Mouse (Mus musculus) cerebellum, adult 11-12 months (tissue): ENCODE measurements at regions not wholly inside any gene's neighbourhood (a gene's known extent, or its start where the extent isn't known, plus 50 kb on each side); places are given as distances from the start of the nearest gene placed in this dataset.

ENCODE experiments used
- DNase-seq: peaks from one replicate; pipeline ENCODE4 v3.0.0; 2022

DNA sequence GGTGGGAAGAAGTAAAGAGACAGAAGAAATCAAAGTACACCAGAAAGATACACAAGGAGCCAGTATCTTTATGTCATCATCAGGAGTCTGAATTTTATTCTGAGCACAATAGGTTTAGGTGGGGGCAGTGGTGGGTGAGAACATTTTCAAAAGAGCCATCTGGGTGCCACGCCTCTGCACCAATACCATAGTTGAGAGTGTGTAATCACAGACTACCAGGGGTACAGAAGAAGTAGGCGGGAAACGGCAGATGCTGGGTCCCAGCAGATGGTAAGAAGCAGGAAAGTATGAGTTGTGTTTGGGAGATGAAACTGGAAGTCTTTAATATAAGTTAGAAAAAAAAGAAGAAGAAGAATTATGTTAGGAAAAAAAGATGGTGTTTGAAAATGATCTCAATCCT is 682.7 kb upstream of the Pou3f3 start:
- no peak for DNase-seq

GRCm38 (mm10) chr1:42018966-42019365 is 676.6 kb upstream of the Pou3f3 start:
- DNase-seq, result no peak

DNA sequence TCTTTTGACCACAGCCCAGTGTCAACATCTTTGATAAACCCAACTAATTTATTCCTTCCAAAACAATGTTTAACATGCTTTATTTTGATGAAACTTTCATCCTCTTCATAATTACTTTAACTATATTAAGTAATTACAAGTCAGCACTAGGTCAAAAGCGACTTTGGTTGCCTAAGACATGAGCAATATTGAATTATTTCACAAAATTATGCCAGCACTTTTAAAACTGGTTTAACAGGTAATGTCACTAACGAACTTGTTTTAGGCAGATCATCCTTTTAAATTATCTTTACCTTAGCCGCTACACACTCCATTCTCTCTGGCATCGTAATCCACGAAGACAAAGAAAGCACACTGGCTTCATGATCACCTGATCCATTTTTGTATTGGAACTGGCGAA is 669.8 kb upstream of the Pou3f3 start:
- DNase-seq, result no peak

GRCm38 (mm10) chr1:42026423-42026822 is 669.1 kb upstream of the Pou3f3 start:
- DNase-seq, result no peak

DNA sequence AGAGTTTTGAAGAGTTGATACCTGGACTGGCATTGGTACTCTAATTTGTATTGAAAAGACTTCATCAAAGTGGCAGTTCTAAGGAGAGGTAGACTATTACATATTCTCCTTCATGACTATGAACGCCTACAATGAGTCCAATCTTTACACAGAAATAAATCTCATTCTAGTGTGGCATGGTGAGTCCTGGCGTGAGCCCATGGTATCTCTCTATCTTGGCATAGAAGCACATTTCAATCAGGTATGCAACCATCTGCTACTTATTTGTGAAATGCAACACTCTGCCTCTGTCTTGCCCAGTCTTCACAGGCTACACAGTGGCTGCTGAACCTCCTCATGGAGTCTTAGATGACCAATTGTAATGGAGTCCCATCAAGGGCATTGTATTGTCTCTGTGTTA is 661.8 kb upstream of the Pou3f3 start:
- DNase-seq, result no peak

- no peak for DNase-seq
Observed at GRCm38 (mm10) chr1:42035371-42035770, 660.2 kb upstream of the Pou3f3 start.

GRCm38 (mm10) chr1:42041544-42041943 is 654.0 kb upstream of the Pou3f3 start:
- no peak for DNase-seq

GRCm38 (mm10) chr1:42058494-42058893 is 637.1 kb upstream of the Pou3f3 start:
- no peak for DNase-seq

- DNase-seq, result no peak
Observed at GRCm38 (mm10) chr1:42070064-42070463, 625.5 kb upstream of the Pou3f3 start.

DNA sequence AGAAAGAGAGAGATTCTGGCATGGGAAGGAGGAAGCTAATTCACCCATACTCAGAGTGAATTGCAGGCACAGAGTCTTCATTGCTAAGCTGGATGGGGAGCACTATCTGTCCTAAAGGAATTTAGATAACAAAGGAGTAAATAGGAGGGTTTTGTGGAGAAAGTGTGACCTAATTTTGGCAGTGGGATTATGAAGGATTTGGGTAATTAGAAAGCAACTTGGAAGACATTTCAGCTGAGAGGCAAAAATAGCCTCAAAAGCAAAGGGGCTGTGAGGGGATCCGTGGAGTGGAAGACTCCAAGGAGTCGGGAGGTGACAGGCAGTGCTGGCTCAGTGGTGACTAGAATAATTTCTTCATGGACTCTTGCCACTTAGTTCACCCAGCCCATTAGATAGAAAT is 599.5 kb upstream of the Pou3f3 start:
- no peak for DNase-seq

DNA sequence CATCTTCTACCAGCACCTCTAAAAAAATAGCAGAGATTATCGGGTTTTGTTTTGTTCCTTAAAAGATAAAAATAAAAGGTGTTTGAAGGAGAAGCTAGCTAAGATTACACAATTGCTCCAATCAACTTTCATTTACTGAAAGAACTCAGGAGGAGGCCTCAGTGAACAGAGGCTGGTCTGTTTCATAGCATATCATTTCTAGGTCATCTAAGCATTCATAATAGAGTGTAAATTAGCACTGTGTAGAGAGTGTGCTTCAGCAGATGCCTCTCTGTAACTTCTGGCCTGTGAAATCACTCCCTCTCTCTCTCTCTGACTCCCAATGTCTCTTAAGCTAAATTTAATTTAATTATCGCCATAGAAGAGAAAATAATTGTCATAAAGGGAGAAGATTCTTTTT is 597.0 kb upstream of the Pou3f3 start:
- no peak for DNase-seq

GRCm38 (mm10) chr1:42107521-42107920 is 588.0 kb upstream of the Pou3f3 start:
- DNase-seq, result no peak

DNA sequence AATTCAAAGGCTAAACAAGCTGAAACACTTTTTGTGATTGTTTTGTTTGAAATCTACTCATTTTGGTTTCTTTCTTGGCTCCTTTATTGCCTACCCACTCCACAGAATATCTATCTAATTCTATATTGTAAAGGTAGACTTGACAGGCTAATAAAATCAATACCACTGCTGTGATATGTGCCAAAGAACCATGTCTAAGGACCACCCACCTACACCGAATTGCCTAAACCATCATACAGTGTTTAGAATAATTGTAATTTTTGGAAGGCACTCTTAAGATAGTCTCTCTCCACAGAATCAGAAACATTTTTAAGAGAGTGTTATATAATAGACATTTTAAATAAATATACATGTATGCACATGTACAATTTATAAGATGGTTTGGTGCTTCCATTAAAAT is 587.6 kb upstream of the Pou3f3 start:
- no peak for DNase-seq

DNA sequence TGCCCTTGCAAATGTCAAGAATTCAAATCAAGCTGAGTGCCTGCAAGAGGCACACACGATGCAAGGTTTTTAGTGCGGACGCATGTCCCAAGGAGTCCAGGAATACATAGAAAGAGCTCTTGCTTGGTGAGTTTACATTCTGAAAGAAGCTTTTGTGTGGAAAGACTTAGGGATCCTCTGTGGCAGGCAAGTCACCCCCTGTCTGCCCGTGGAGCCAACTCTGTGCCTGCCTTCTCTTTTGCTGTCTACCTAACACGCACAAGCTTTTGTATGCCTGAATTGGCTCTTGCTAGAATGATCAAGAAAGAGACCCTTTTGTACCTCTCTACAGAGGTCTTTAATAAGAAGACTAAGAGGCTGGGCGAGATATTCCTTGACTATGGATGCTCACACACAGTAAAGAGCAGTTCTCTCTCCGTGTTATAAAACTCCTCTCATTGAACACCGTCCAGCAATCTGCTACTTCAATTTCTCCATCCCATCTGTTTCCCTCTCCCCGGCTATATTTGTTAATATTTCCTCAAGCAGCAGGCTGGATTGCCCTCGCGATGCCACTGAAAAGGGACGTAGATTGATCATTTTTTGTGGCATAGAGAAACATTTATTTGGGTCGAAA is 543.3 kb upstream of the Pou3f3 start:
- DNase-seq, result no peak

DNA sequence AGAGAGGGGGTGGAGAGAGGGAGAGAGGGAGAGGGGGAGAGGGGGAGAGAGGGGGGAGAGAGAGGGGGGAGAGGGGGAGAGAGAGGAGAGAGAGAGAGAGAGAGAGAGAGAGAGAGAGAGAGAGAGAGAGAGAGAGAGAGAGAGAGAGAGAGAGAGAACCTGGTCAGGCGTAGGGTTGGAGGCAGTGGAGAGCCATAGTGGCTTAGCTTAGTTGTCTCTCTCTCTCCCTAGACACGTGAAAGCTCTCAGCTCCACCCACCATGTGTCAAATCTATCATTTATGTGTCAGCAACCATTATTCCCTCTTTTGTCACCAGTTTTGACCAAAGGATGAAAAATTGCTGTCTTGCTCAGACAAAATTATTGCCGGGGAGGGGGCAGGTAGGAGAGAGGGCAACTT is 542.7 kb upstream of the Pou3f3 start:
- DNase-seq, result no peak

DNA sequence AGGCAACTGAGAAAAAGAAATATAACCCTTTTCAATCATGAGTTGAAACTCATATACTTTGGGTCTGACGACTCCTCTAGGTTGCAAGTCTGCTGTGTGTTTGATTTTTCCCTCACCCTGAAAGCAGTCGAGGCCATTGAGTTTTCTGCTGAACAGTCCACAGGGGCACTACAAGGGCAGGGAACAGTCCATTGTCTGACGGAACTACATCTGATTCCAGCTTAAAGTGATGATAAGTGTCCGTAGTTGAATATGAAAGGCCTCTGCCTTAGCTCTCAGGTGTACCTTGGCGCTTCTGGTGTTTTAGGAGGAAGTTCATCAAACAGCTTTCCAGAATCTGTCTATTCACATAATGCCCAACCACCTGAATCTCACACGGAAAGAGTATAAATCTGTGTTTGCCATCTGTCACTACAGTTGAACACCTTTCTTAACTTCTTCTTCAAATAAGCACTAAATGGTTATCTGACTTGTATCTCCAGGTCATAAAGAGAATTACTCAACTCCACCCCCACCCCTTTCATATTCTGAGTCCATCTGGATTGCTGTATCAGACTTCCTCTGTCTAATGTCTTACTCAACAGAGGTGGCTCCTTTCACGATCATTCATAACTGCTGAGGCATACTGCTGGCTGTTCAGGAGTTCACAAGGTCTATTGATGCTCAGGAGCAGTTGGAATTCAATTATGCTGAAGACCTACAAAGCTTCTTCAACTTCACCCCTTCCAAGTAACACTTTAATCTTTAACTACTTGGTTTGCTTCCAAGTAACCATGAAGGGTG is 527.6 kb upstream of the Pou3f3 start:
- DNase-seq, result no peak

DNA sequence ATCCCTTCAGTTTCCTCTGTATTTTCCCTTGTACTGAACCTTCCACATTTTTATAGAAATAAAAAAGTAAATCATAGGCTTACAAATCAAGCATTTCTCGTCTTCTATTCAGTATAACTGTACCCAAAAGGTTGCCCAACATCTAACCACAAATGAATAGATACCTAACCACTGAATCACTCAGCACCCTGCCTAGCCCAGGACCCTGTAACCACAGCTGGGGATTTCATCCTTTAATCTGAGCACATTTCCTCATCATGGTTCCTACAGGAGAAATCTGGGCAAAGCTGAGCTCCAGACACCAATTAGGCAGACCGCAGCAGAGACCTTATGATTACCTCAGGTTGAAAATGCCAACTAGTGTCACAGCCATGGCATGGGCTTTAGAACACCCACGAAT is 526.1 kb upstream of the Pou3f3 start:
- no peak for DNase-seq

- no peak for DNase-seq
Observed at GRCm38 (mm10) chr1:42186295-42186694, 509.3 kb upstream of the Pou3f3 start.

DNA sequence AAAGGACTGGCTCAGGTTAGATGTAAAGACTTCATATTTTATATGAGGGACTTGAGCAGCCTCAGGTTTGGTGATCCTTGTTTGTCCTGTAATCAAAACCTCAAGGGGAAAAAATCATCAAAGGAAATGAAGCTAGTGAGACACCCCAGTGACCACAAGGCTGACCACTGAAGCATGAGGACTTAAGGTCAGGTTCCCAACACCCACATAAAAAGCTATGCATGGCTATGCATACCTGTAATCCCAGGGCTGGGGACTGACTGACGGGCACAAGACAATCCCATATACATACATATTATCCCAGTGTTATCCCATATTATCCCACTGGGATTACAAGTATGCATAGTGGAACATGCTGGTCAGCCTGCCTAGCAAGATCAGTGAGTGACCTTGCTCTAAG is 467.5 kb upstream of the Pou3f3 start:
- no peak for DNase-seq

DNA sequence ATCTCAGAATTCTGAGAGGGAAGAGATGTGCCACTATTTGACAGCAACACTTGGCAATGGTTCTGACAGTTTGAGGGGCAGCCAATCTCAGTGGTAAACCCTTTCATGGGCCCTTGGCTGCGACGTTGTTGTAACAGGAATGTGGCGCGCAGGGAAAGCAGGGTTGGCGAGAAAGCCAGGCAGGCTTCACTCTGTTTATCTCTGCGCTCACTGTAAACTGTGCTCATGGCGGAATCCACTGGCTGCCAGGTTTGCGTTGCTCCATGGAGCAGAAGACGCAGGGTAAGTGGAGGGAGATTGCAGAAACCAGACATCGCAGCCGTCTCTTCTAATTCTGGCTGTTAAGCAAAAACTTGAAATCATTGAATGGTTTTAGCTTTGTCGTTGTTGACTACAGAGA is 465.9 kb upstream of the Pou3f3 start:
- DNase-seq, result no peak

DNA sequence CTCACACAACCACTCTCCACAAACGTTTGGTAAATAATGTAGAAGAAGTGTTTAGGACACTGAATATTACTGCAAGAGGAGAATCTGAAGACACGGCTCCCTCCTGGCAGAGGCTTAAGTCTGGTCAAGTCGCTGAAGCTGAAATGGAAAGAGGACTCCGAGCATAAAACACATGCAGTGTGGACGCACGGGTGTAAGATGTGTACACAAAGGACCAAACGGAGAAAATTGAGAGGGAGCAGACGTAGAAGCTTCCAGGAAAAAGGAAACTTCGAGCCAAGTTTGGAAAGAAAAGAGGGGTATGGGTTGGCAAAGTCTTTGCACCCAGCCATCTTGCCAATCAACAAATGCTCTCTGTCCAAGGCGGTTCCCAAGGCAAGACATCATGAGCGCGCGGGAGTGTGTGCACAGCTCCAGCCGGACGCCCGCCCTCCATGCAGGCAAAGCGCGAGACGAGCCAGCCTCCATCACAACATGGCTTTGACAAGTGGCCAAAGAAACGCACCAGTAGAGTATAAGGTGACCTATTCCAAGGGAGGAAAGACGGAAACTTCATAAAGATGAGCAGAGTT is 465.0 kb upstream of the Pou3f3 start:
- DNase-seq, result no peak

GRCm38 (mm10) chr1:42231091-42231490 is 464.5 kb upstream of the Pou3f3 start:
- no peak for DNase-seq

DNA sequence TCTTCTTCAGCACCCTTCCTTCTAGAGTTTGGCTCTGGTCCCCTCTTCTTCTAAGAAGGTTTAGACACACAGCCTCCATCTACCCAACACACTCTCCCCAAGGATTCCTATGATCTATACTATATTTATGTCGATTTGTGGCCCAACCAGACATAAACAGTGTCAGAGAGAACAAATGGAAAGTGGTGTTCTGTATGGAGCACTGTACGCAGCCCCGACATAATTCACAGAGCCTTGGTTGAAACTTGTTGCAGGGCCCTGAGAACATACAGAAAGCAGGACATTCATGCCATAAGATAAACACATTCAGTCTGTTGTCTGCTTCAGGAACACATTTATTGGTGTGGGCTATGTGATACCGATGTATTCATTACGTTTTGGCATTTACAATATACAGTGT is 463.7 kb upstream of the Pou3f3 start:
- DNase-seq, result no peak

DNA sequence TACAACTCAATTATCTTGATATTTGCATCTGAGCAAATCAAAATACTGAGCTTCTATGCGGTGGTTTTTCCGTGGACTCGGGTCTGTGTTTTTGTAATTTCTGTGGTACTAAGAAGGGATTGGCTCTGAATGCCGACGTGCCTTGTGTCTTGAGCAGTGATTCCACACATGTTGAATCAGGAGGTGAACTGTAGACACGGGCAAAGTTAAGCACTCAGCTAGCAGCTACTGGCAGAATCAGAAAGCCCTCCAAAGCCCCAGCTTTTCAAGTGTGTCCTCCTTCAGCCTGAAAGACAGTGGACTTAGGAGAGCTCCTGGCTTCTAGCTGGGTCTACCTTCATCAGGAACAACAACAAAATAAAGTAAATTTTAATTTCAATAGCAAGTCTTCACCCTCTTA is 462.9 kb upstream of the Pou3f3 start:
- no peak for DNase-seq

GRCm38 (mm10) chr1:42233289-42233688 is 462.3 kb upstream of the Pou3f3 start:
- no peak for DNase-seq
